Mouse (Mus musculus) intestine, postnatal 0 days (tissue): ENCODE data around the gene Pfkm. TPM values are rescaled to one million over a fixed set of nuclear protein-coding genes. Genes with fewer than 3 reads are reported as not detected.

Experiments used
- ATAC-seq: fragments of 200-750 bp; cut with Nextera tagmentation; 2 replicates; pipeline ENCODE4 v1.8.0; 2017; ENCODE audit warnings: mild to moderate bottlenecking, moderate TSS enrichment, moderate library complexity
- H3K27ac ChIP-seq: fragments of 300-500 bp; sonication (generic); 2 replicates; pipeline ENCODE4 v1.5.1; 2014; ENCODE audit warnings: mild to moderate bottlenecking, low read depth, low read length, moderate library complexity
- H3K27me3 ChIP-seq: fragments of 300-500 bp; sonication (generic); replicated peaks from 2 replicates; pipeline ENCODE4 v1.6.1; 2014; ENCODE audit warnings: low read length, mixed read lengths; ENCODE audit not compliant: control insufficient read depth, insufficient read depth
- H3K36me3 ChIP-seq: fragments of 300-500 bp; sonication (generic); 2 replicates; pipeline ENCODE4 v1.6.1; 2014; ENCODE audit warnings: mild to moderate bottlenecking, moderate library complexity; ENCODE audit not compliant: control insufficient read depth, insufficient read depth
- H3K4me1 ChIP-seq: fragments of 300-500 bp; sonication (generic); replicated peaks from 2 replicates; pipeline ENCODE4 v1.6.1; 2014; ENCODE audit warnings: antibody characterized with exemption, low read length, mixed read lengths; ENCODE audit not compliant: control insufficient read depth, insufficient read depth
- H3K4me2 ChIP-seq: fragments of 300-500 bp; sonication (generic); replicated peaks from 2 replicates; pipeline ENCODE4 v1.6.1; 2014; ENCODE audit warnings: low read depth, mild to moderate bottlenecking, moderate library complexity
- H3K4me3 ChIP-seq: fragments of 300-500 bp; sonication (generic); 2 replicates; pipeline ENCODE4 v1.5.1; 2014; ENCODE audit warnings: low read depth, low read length
- H3K9ac ChIP-seq: fragments of 300-500 bp; sonication (generic); 2 replicates; pipeline ENCODE4 v1.6.1; 2014; ENCODE audit warnings: mild to moderate bottlenecking, low read depth, low read length
- H3K9me3 ChIP-seq: fragments of 300-500 bp; sonication (generic); 2 replicates; pipeline ENCODE4 v1.6.1; 2016; ENCODE audit warnings: mixed run types; ENCODE audit not compliant: control insufficient read depth
- CTCF ChIP-seq: sonication (generic); IDR thresholded peaks from 2 replicates; pipeline ENCODE4 v1.5.1; 2016; ENCODE audit warnings: low read depth, mild to moderate bottlenecking, control low read depth, antibody characterized with exemption, moderate library complexity
- WGBS: fragments of 180-500 bp; shearing (Covaris S2); extraction: QIAGEN DNeasy Blood & Tissue Kit; methylation state at CpG from one replicate; pipeline ENCODE4 v1.1.7; 2014; 5-methylcytosine and 5-hydroxymethylcytosine counted together
- polyA plus RNA-seq: library from polyadenylated mRNA; unstranded; fragments of >200 nt; fragmentation: Nextera tagmentation; extraction: Ambion mirVana; gene quantifications from 2 replicates; pipeline ENCODE4 v1.2.1, GENCODE M21; 2015

The Pfkm gene
- polyA plus RNA-seq, 1 experiment from 2014 or later, result 15.6 TPM

- Histone ChIP-seq H3K9me3 (no peaks in the 10 kb centered on the region), H3K36me3 (peaks cover 64% of the 10 kb centered on the region), H3K4me1 (no peaks in the 10 kb centered on the region), H3K27me3 (no peaks in the 10 kb centered on the region), H3K4me2 (no peak overlapping the region), H3K27ac (no peak overlapping the region), H3K9ac (no peak overlapping the region), H3K4me3 (no peak overlapping the region)
- ATAC-seq, result no peak
- WGBS, result 97% methylated on average over 8 of the region's 8 CpGs
- no peak for TF ChIP-seq CTCF
Observed at GRCm38 (mm10) chr15:98074521-98074920, 17.9 kb upstream of the Pfkm start.

DNA sequence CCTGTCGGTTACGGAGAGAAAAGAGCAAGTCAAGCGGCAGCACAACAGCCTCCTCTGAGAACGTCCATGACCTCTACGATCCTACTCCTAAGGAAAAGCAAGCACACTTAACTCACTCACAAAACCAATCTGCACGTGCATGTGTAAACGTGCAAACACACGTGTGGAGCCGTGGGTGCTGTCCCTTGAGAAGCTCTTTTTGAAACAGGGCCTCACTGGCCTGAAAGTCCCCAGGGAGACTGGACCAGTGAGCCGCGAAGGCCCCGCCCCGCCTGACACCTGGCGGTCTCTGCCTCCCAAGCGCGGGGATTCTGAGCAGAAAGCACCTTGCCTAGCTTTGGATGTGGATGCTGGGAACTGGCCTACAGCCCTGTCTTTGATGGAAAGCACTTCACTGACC, 17.4 kb upstream of the Pfkm start:
- no peak for ATAC-seq
- TF ChIP-seq CTCF, result no peak
- Histone ChIP-seq H3K4me3 (no peak overlapping the region), H3K27ac (no peak overlapping the region), H3K4me1 (no peaks in the 10 kb centered on the region), H3K4me2 (no peak overlapping the region), H3K36me3 (peaks cover 60% of the 10 kb centered on the region), H3K9me3 (no peaks in the 10 kb centered on the region), H3K9ac (no peak overlapping the region), H3K27me3 (no peaks in the 10 kb centered on the region)
- 90% methylated on average over 16 of the region's 16 CpGs for WGBS

DNA sequence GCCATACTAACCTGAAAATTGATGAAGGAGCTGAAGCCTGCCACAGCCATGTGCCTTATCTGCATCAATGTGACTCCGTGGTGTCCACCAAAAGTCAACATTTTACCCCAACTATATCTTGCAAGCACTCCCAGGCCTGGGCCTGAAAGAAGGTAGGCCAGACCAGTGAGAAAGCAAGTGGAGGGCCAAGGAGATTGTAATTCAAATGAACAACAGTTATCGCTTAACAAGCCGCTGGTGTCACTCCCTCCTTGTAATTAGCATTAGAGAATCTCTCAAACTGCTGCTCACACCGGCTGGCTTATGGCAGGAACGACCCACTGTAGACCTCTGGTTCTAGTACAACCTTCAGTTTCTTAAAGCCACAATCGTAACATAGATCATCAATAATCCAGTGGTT, 15.5 kb upstream of the Pfkm start:
- H3K4me2 ChIP-seq, result no peak overlapping the region
- H3K27ac ChIP-seq, result no peak overlapping the region
- no peak for ATAC-seq
- TF ChIP-seq CTCF, result no peak
- H3K4me1 ChIP-seq, result no peaks in the 10 kb centered on the region
- H3K36me3 ChIP-seq, result peaks cover 55% of the 10 kb centered on the region
- H3K9ac ChIP-seq, result no peak overlapping the region
- H3K27me3 ChIP-seq, result no peaks in the 10 kb centered on the region
- H3K4me3 ChIP-seq, result no peak overlapping the region
- 89% methylated on average over 6 of the region's 6 CpGs for WGBS
- no peaks in the 10 kb centered on the region for H3K9me3 ChIP-seq

- Histone ChIP-seq H3K36me3 (peaks cover 24% of the 10 kb centered on the region), H3K4me3 (no peak overlapping the region), H3K27me3 (no peaks in the 10 kb centered on the region), H3K9me3 (no peaks in the 10 kb centered on the region), H3K4me2 (no peak overlapping the region), H3K9ac (no peak overlapping the region), H3K27ac (no peak overlapping the region), H3K4me1 (no peaks in the 10 kb centered on the region)
- WGBS, result 84% methylated on average over 1 of the region's 1 CpGs
- TF ChIP-seq CTCF, result no peak
- no peak for ATAC-seq
Observed at GRCm38 (mm10) chr15:98088889-98089288, 3.5 kb upstream of the Pfkm start.

DNA sequence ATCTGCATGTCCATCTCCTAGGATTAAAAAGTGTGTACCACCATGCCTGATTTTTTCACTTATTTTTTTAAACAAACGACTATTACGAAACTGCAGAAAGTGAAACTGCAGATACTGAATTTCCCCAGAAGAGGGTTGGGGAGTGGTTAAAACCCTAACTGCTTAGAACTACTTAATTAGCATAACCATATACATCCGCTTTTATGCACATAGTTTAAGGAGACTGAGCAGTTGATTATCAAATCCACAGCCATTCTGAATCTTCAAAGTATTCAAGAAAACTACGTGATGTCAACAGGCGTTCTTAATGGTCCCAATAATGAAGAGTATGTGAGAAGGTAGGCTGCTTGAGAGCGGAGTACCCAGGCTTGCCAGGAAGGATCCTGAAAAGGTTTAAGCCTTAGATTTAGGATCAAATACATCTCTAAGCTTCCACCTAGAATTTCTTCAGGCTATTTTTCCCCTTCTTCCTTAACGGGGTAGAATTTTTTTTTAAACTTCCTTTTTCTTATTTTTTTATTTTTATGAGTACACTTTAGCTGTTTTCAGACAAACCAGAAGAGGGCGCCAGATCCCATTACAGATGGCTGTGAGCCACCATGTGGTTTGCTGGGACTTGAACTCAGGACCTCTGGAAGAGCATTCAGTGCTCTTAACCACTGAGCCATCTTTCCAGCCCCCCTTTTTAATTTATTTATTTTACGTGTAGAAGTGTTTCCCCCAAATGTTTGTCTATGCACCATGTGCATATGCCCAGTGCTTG, 2.8 kb upstream of the Pfkm start:
- H3K9me3 ChIP-seq, result no peaks in the 10 kb centered on the region
- peaks cover 23% of the 10 kb centered on the region for H3K36me3 ChIP-seq
- no peaks in the 10 kb centered on the region for H3K27me3 ChIP-seq
- no peak overlapping the region for H3K9ac ChIP-seq
- ATAC-seq, result no peak
- peak; percentile 75 for TF ChIP-seq CTCF
- 68% methylated on average over 9 of the region's 9 CpGs for WGBS
- H3K4me3 ChIP-seq, result no peak overlapping the region
- H3K27ac ChIP-seq, result no peak overlapping the region
- no peaks in the 10 kb centered on the region for H3K4me1 ChIP-seq
- no peak overlapping the region for H3K4me2 ChIP-seq

- peak overlapping the region; percentile 96; the same call in 1 of the 2 replicates for H3K4me3 ChIP-seq
- no peak overlapping the region for H3K9ac ChIP-seq
- WGBS, result 12% methylated on average over 4 of the region's 4 CpGs
- H3K27me3 ChIP-seq, result no peaks in the 10 kb centered on the region
- H3K4me1 ChIP-seq, result no peaks in the 10 kb centered on the region
- TF ChIP-seq CTCF, result no peak
- no peak for ATAC-seq
- no peaks in the 10 kb centered on the region for H3K9me3 ChIP-seq
- peak overlapping the region; percentile 80 for H3K4me2 ChIP-seq
- peaks cover 12% of the 10 kb centered on the region; the same call in 1 of the 2 replicates for H3K36me3 ChIP-seq
- H3K27ac ChIP-seq, result no peak overlapping the region
Observed at GRCm38 (mm10) chr15:98091841-98092240, 548 bp upstream of the Pfkm start.
